Mouse (Mus musculus) spleen, adult 2 months (tissue): ENCODE measurements at regions not wholly inside any gene's neighbourhood (a gene's known extent, or its start where the extent isn't known, plus 50 kb on each side); places are given as distances from the start of the nearest gene placed in this dataset.

Source experiments
- DNase-seq, 2 experiments: peaks; one replicate each; pipeline versions ENCODE4 v3.0.0 to v3.0.0-alpha.2; 2012 to 2021; ENCODE audit warnings: low spot score in 2 of 2, low read depth in 1 of 2
- H3K27ac ChIP-seq: fragments of 200-500 bp; 2 replicates; pipeline ENCODE4 v1.5.1; 2012; ENCODE audit warnings: low read length, inconsistent platforms; ENCODE audit not compliant: insufficient read depth
- H3K27me3 ChIP-seq: fragments of 200-500 bp; 2 replicates; pipeline ENCODE4 v1.6.1; 2012; ENCODE audit warnings: mild to moderate bottlenecking, moderate library complexity, low read length, inconsistent platforms; ENCODE audit not compliant: control insufficient read depth, insufficient read depth
- H3K36me3 ChIP-seq: fragments of 200-500 bp; 2 replicates; pipeline ENCODE4 v1.6.1; 2012; ENCODE audit warnings: mild to moderate bottlenecking, low read length, inconsistent platforms; ENCODE audit not compliant: control insufficient read depth, insufficient read depth
- H3K4me1 ChIP-seq: fragments of 200-500 bp; 2 replicates; pipeline ENCODE4 v1.6.1; 2011; ENCODE audit warnings: inconsistent platforms; ENCODE audit not compliant: control insufficient read depth, insufficient read depth, insufficient read length
- H3K4me3 ChIP-seq: fragments of 200-500 bp; 2 replicates; pipeline ENCODE4 v1.5.1; 2011; ENCODE audit warnings: mild to moderate bottlenecking, inconsistent platforms; ENCODE audit not compliant: insufficient read depth, insufficient read length; ENCODE audit errors: extremely low read depth
- CTCF ChIP-seq: fragments of 200-500 bp; IDR thresholded peaks from 2 replicates; pipeline ENCODE4 v1.5.1; 2011; ENCODE audit warnings: mild to moderate bottlenecking, inconsistent platforms; ENCODE audit not compliant: insufficient read depth, insufficient read length, insufficient replicate concordance; ENCODE audit errors: extremely low read depth
- POLR2A ChIP-seq: fragments of 200-500 bp; IDR thresholded peaks from 2 replicates; pipeline ENCODE4 v1.6.1; 2011; ENCODE audit warnings: low read depth, low read length, inconsistent platforms
- WGBS: fragments of 180-500 bp; shearing (Covaris S2); methylation state at CpG from one replicate; pipeline ENCODE4 v1.1.7; 2018; 5-methylcytosine and 5-hydroxymethylcytosine counted together

- no peaks in the 10 kb centered on the region for H3K4me1 ChIP-seq
- H3K36me3 ChIP-seq, result peaks cover 5% of the 10 kb centered on the region; the same call in 1 of the 2 replicates
- 92% methylated on average over 2 of the region's 2 CpGs for WGBS
- no peak for TF ChIP-seq CTCF
- no peak for TF ChIP-seq POLR2A
- no peak overlapping the region for H3K4me3 ChIP-seq
- no peak for DNase-seq
- H3K27me3 ChIP-seq, result no peaks in the 10 kb centered on the region
- no peak overlapping the region for H3K27ac ChIP-seq
Observed at GRCm38 (mm10) chr13:107767262-107767624, 277.0 kb upstream of the Smim15 start.

- 94% methylated on average over 13 of the region's 13 CpGs for WGBS
Observed at GRCm38 (mm10) chr13:107766397-107767261, 277.6 kb upstream of the Smim15 start.

GRCm38 (mm10) chr13:107763911-107764310, 280.3 kb upstream of the Smim15 start:
- 93% methylated on average over 5 of the region's 5 CpGs for WGBS
- no peaks in the 10 kb centered on the region for H3K27me3 ChIP-seq
- H3K4me3 ChIP-seq, result no peak overlapping the region
- TF ChIP-seq POLR2A (no peak), CTCF (no peak)
- no peak overlapping the region for H3K27ac ChIP-seq
- no peak for DNase-seq
- H3K36me3 ChIP-seq, result peaks cover 2% of the 10 kb centered on the region; the same call in 1 of the 2 replicates
- no peaks in the 10 kb centered on the region for H3K4me1 ChIP-seq

More at GRCm38 (mm10) chr13:107766397-107767261, 277.6 kb upstream of the Smim15 start:
- peaks cover 4% of the 10 kb centered on the region; the same call in 1 of the 2 replicates for H3K36me3 ChIP-seq
- H3K4me3 ChIP-seq, result no peak overlapping the region
- DNase-seq, result no peak
- H3K27me3 ChIP-seq, result no peaks in the 10 kb centered on the region
- TF ChIP-seq POLR2A (no peak), CTCF (no peak)
- no peaks in the 10 kb centered on the region for H3K4me1 ChIP-seq
- no peak overlapping the region for H3K27ac ChIP-seq

GRCm38 (mm10) chr13:107760511-107760910, 283.7 kb upstream of the Smim15 start:
- no peaks in the 10 kb centered on the region for H3K4me1 ChIP-seq
- H3K27ac ChIP-seq, result no peak overlapping the region
- no peaks in the 10 kb centered on the region for H3K27me3 ChIP-seq
- TF ChIP-seq CTCF (no peak), POLR2A (no peak)
- no peak overlapping the region for H3K4me3 ChIP-seq
- no peaks in the 10 kb centered on the region for H3K36me3 ChIP-seq
- no peak for DNase-seq
- WGBS, result 89% methylated on average over 8 of the region's 8 CpGs

GRCm38 (mm10) chr13:107758327-107759095, 285.7 kb upstream of the Smim15 start:
- no peak overlapping the region for H3K4me3 ChIP-seq
- H3K27me3 ChIP-seq, result no peaks in the 10 kb centered on the region
- DNase-seq, result no peak
- H3K4me1 ChIP-seq, result no peaks in the 10 kb centered on the region
- 92% methylated on average over 13 of the region's 13 CpGs for WGBS
- H3K27ac ChIP-seq, result no peak overlapping the region
- no peak for TF ChIP-seq POLR2A
- no peak for TF ChIP-seq CTCF
- H3K36me3 ChIP-seq, result no peaks in the 10 kb centered on the region

GRCm38 (mm10) chr13:107752745-107753144, 291.5 kb upstream of the Smim15 start:
- no peaks in the 10 kb centered on the region for H3K27me3 ChIP-seq
- H3K27ac ChIP-seq, result no peak overlapping the region
- H3K4me3 ChIP-seq, result no peak overlapping the region
- peaks cover 1% of the 10 kb centered on the region; the same call in 1 of the 2 replicates for H3K36me3 ChIP-seq
- H3K4me1 ChIP-seq, result no peaks in the 10 kb centered on the region
- no peak for TF ChIP-seq CTCF
- TF ChIP-seq POLR2A, result no peak
- no peak for DNase-seq
- 92% methylated on average over 3 of the region's 3 CpGs for WGBS
